Mouse (Mus musculus) T-helper 2 cell (primary cell): ENCODE data around the gene Gm49661.

Source experiments
- in situ Hi-C: fragments of 300-600 bp; cut with MboI, MseI; formaldehyde crosslinking; loops from one replicate; pipeline ENCODE4 v1.15.1; 2025; ENCODE audit warnings: high pct_unique_total_duplicates

The Gm49661 gene

DNA sequence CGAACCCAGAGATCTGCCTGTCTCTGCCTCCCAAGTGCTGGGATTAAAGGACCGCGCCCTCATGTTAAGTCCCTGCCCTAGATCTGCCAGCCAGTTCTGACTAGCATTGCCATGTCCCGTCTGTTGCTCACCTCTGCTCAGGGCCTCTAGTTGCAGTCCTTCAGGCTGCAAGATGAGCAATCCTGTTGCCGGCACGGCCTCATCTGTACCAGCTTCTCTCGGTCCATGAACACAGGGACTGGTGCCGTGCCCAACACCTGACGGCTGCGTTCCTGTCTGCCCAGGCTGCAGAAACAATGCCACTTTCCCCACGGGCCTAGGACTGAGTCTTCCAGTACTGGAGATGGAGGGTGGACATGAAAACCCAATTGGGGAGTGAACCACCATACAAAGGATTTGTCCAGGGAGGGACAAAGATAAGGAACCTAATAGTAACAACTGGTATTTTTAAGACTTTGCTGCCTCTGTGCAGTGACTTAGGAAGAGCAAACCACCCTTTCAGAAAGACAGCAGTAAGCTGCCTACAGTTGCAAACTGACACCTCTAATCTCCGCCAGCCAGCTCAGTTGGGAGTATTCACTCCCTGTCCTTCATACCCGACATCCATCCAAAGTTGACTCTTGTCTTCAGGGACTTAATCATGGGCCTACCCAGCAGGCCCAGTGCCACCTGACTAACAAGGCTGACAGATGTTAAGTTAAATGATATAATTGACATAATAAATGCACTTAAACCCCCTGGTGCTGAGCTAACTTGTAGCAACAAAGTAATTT, 1.5 kb downstream of the Gm49661 start:
- in situ Hi-C loops = loop anchor here (5.0 kb wide), 1 partner anchor 95 kb away; the partner anchor contains the start of gene Fbxw9

DNA sequence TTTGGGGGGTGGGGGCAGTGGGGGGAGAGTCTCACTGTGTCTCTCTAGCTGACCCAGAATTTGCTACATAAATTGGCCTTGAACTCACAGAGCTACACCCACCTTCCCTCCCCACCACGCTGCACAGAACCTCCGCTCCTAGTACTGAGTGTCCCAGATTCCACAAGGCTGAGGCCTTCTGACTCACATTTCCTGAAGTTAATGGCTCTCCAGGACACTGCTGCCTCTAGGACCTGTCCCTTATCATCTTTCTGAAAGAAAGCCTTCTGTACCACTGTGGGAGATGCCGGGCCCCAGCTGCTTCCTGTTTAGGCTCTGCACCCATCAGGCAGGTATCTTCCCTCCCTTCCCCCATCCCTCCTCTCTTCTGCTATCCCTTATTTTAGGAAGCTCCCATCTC, 2.6 kb downstream of the Gm49661 start:
- in situ Hi-C loops = loop anchor here (5.0 kb wide), 1 partner anchor 96 kb away; the partner anchor contains the start of gene Fbxw9

DNA sequence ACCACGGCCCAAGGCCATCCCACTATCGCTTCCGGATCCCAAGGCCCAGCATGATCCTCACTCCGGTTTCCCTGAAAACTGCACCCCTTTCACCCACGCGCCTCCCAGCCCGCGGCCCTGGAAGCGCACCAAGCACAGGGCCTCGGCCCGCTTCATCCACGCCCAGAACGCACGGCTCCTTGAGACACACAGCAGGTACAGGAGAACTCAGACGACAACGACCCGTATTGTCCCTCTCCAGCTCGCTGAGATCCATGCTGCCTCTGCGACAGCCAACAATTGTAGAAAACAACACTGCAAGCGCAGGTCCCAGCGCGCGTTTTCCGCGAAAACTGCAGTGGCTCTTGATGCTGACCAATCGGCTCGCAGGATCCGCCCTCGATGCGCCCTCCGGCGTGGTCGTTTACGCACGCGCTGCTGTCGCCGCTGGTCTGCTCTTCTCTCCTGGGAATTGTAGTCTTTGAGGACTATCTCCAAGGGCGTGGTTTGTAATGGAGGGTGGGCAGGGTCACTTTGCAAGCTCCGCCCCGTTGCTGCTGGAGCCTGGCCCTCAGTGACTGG, 3.4 kb downstream of the Gm49661 start:
- in situ Hi-C loops = loop anchor here (5.0 kb wide), 1 partner anchor 96 kb away; the partner anchor contains the start of gene Fbxw9

GRCm38 (mm10) chr8:84963952-84964351, 5.3 kb downstream of the Gm49661 start:
- in situ Hi-C loops = no loop called here

DNA sequence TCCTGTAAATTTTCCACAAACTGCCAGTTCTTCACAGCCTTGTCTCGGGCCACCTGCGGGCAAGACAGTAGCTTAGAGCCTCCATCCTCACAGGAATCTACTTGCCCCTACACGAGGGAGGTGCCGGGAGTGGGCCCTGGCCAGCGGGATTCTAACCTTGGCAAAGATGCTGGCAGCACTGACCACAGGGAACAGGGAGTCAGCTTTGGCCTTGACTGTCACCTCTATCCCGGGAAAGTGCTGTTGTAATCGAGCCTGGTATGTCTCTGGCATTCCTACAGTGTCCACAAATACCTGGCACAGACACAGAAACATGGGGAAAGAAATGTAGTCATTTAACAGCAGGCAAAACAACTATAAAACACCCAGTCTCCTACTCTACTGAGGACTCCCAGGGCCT, 9.4 kb downstream of the Gm49661 start:
- in situ Hi-C loops = no loop called here

DNA sequence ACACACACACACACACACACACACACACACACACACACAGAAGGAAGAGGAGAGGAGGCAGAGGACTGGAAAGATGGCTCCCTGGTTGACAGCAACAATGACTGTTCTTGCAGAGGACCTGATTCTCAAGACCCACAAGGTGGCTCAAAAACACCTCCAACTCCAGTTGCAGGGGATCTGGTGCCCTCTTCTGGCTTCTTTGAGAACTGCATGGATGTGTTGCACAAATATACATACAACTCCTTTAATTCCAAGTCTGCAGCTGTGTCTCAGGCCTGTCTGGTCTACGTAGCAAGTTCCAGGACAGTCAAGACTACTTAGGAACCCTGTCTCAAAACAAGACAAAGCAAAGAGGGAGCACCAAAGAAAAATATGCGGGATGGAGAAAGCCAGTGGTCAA, 12.5 kb downstream of the Gm49661 start:
- in situ Hi-C loops = no loop called here

GRCm38 (mm10) chr8:84952612-84953255, 16.5 kb downstream of the Gm49661 start:
- in situ Hi-C loops = no loop called here

DNA sequence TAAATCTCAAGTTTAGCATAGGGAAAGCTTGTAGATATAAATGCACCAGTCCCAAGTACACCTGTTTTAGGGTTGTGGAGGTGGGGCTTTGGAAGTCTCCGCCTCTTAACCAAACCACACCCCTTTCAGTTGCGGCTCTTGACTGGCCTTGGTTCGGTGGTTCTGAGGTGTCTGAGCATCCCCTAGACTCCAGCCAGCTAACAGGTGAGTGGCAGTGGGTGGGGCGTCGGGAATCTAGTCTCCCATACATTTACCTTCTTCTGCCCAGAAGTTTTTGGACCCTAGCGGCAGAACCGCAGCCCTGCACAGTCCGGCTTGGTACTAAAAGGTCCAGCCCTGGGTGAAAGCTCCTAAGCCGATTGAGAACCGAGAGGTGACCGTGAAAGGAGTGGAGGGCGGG, 19.5 kb downstream of the Gm49661 start:
- in situ Hi-C loops = no loop called here

- in situ Hi-C loops = no loop called here
These were observed 22.0 kb downstream of the Gm49661 start for GRCm38 (mm10) chr8:84947241-84947545.

DNA sequence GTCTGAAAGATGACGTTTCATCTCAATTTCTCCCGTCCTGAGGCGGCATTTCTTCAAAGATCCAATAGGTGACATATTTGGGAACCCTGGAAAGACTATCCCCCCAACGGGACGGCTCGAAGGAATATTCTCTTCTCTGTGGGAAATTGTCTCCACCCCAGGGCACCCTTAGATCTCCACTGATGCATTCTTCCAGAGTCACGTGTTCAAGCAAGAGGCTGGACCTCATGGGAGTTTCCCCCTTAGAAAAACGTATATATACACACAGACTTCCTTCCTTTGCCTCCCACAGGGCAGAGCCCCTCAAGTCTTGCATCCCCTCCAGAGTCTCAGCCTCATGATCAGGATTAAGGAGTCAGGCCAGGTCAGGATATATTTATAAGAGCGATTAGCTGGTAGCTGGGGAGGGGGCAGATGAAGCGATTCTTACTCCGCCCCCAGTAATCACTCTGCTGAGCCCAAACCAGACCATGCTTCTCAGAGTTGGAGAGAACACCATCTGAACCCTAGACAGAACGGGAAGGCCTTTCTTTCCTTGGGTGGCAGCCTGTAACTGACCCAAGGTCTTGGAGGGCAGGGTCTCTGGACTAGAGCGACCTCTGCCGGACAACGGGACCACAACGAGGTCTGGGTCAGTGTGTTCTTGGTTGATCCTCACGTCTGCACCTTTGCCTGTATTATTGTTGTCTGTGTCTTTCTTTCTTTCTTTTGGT, 22.5 kb downstream of the Gm49661 start, which contains the start of gene Rtbdn:
Gene Rtbdn, plus strand, starts transcription at position 464 of the 713 bp plus-strand sequence.
- in situ Hi-C loops = no loop called here

DNA sequence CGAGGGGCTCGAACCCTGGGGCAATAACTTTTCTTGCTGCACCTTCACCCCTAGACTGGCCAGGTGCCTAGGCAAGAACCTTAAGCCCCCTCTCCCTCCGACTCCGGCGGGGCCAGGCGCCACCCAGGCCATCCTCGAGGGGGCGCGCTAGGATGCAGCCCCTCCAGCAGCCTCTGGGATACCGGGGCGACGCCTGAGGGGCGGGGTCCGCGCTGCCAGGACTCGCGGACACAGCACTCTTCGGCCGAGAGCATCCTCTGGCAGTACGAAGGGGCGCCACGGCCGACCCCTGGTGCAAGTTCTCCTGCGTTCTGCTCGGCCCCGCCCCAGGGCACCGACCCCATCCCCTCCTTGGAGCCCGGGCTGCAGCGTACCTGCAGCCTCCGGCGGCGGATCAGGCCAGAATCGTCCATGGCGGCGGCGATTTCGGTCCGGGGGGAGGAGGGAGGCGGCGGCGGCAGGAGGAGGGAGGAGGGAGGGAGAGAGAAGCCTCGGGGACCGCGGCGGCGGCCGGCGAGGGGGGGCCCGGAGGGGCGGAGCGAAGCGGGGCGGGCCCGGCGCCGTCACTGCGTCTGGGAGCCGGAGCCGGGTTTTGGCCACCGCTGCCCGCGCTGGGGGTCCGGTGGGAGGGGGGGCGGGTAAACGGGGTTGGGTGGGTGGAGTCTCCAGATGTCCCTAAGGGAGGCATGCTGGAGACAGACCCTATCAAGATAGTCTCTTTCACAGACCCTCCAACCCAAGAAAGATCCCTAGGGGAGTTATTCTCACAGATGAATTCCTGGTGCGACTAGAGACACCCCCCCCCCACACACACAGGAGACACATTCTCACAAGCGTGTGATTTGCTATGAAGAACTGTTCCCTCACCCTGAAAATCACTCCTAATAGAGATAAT, 23.4 kb downstream of the Gm49661 start:
- in situ Hi-C loops = no loop called here

DNA sequence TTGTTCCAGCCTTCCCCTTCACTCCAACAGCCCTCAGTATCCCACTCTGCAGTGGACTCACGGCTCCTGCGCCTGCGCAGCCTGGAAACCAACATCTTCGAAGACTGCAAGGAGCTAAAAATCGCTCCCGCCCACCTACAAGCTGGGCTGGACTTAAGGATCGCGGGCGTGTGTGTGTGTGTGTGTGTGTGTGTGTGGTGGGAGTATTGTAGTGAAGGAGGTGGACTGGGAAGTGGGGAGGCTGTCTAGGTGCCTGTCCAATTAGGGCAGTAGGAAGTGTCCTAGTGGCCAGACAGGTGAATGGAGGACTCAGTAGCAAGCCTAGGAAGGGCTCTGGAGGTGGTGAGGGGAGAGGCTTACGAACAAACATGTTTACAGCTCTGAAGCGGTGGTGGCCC, 24.0 kb downstream of the Gm49661 start:
- in situ Hi-C loops = no loop called here

GRCm38 (mm10) chr8:84944478-84945160, 24.6 kb downstream of the Gm49661 start:
- in situ Hi-C loops = no loop called here

GRCm38 (mm10) chr8:84943699-84944098, 25.5 kb downstream of the Gm49661 start:
- in situ Hi-C loops = no loop called here

- in situ Hi-C loops = no loop called here
These were observed 31.4 kb downstream of the Gm49661 start for GRCm38 (mm10) chr8:84937620-84938485.

DNA sequence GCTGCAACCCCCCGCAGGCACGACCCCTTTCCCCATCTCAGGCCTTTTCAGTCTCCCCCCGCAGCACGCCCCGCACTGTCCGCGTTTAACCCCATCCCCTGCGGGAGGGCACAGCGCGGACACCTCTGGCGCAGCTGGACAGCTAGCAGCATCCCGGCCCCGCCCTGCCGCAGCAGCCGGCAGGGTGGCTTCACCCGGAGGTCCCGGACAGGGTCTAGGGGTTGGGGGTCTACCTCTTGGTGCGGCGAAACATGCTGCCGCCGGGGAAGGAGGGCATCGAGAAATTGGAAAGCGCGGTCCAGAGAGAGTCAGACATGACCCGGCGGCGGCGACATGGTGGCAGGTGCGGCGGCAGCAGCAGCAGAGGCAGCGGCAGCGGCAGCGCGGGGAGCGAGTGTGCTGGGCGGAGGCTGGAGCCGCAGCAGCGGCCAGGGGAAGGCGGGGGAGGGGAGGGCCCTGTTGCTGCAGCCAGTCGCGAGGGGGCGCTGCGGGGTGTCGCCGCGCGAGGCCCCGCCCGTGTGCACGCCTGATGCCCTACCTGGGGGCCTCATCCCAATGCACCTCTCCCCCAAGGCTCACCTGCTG, 32.2 kb downstream of the Gm49661 start, which contains the start of gene Mast1:
Gene Mast1, minus strand, starts transcription at position 398 of the 585 bp plus-strand sequence.
- in situ Hi-C loops = no loop called here

DNA sequence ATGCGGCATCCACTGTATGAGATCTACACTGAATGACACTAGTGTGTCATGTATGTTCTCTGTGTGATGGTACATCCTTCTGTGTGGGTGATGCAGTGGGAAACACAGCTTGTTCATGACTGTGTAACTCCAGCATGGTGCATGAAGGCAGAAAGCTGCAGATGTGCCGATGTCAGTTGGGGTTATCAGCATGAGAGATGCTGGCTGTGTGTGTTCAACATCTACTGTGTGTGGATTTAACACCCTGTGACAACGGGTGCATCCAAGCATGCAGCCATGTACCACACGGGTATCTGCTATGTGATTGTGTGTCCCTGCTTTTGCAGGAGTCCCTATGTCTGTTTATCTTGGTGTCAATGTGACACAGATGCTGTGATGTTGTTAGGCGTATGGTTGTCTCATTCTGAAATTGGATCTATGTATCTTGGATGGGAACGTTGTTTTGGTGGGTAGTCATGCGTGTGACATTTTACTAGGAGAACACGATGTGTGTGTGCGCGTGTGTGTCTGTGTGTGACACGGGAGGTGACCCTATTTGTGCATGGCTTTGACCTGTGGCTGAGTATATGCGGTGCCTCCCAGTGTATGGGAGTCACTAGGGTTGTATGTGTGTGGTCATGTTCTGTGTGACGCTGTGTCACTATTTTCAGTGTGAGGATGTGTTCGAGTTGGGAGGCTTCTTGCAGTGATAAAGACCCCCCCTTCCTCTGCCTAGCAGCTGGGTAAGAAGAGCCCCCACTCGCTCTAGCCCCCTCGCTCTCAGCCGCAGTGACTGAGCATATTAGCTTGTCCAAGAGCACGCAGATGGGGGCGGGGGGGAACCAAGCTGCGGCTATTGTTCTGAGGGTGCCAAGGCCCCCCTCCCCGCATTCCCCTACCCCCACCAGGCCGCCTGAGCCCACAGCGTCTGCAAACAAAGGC, 32.9 kb downstream of the Gm49661 start:
- in situ Hi-C loops = no loop called here

- in situ Hi-C loops = no loop called here
These were observed 33.7 kb downstream of the Gm49661 start for GRCm38 (mm10) chr8:84935489-84935888.
